Mouse (Mus musculus) heart, postnatal 0 days (tissue): Measurements from ENCODE around the gene Fam161b. TPM values are rescaled to one million over a fixed set of nuclear protein-coding genes. Genes with fewer than 3 reads are reported as not detected.
A peak's percentile ranks its signal among the peaks of the same experiment; 100 is the strongest.
"Not testable (repeated sequence)": the region's sequence is repeated elsewhere in the genome, so short reads cannot be mapped to it uniquely, and the experiment has no call there.

ENCODE experiments used
- ATAC-seq: fragments of 200-750 bp; cut with Nextera tagmentation; 2 replicates; pipeline ENCODE4 v1.8.0; 2017; ENCODE audit warnings: low read depth, moderate number of reproducible peaks, moderate library complexity; ENCODE audit not compliant: insufficient read depth
- DNase-seq: peaks from one replicate; pipeline ENCODE4 v3.0.0-alpha.2; 2016; ENCODE audit warnings: low spot score
- H3K27ac ChIP-seq: fragments of 300-500 bp; sonication (generic); 2 replicates; pipeline ENCODE4 v1.5.1; 2014; ENCODE audit warnings: low read depth, mild to moderate bottlenecking
- H3K27me3 ChIP-seq: fragments of 300-500 bp; sonication (generic); 2 replicates; pipeline ENCODE4 v1.6.1; 2014; ENCODE audit warnings: low read length, mixed read lengths; ENCODE audit not compliant: control insufficient read depth, insufficient read depth
- H3K36me3 ChIP-seq: fragments of 300-500 bp; sonication (generic); replicated peaks from 2 replicates; pipeline ENCODE4 v1.6.1; 2014; ENCODE audit warnings: low read length, mixed read lengths; ENCODE audit not compliant: control insufficient read depth, insufficient read depth
- H3K4me1 ChIP-seq: fragments of 300-500 bp; sonication (generic); 2 replicates; pipeline ENCODE4 v1.6.1; 2014; ENCODE audit warnings: antibody characterized with exemption; ENCODE audit not compliant: control insufficient read depth, insufficient read depth
- H3K4me2 ChIP-seq: fragments of 300-500 bp; sonication (generic); 2 replicates; pipeline ENCODE4 v1.6.1; 2014; ENCODE audit warnings: low read depth, mild to moderate bottlenecking, low read length, moderate library complexity
- H3K4me3 ChIP-seq: fragments of 300-500 bp; sonication (generic); 2 replicates; pipeline ENCODE4 v1.5.1; 2014; ENCODE audit warnings: low read depth, low read length
- H3K9ac ChIP-seq: fragments of 300-500 bp; sonication (generic); replicated peaks from 2 replicates; pipeline ENCODE4 v1.6.1; 2014; ENCODE audit warnings: low read depth, low read length, mixed read lengths
- H3K9me3 ChIP-seq: fragments of 300-500 bp; sonication (generic); replicated peaks from 2 replicates; pipeline ENCODE4 v1.6.1; 2016; ENCODE audit warnings: low read length; ENCODE audit not compliant: control insufficient read depth
- CTCF ChIP-seq: IDR thresholded peaks from 2 replicates; pipeline ENCODE4 v1.5.1; 2016; ENCODE audit warnings: antibody characterized with exemption, control low read depth, low read depth
- EP300 ChIP-seq: IDR thresholded peaks from 2 replicates; pipeline ENCODE4 v1.6.1; 2016; ENCODE audit warnings: antibody characterized with exemption, low read depth
- WGBS: fragments of 180-500 bp; shearing (Covaris S2); extraction: QIAGEN DNeasy Blood & Tissue Kit; methylation state at CpG from one replicate; pipeline ENCODE4 v1.1.7; 2014; 5-methylcytosine and 5-hydroxymethylcytosine counted together
- polyA plus RNA-seq: library from polyadenylated mRNA; unstranded; fragments of >200 nt; fragmentation: Nextera tagmentation; extraction: Ambion mirVana; gene quantifications from 2 replicates; pipeline ENCODE4 v1.2.1, GENCODE M21; 2015
- total RNA-seq: library from RNA; depleted of rRNA; stranded (reverse); fragments of >200 nt; gene quantifications from 2 replicates; pipeline ENCODE4 v1.2.3, GENCODE M21; 2014; ENCODE audit warnings: low replicate concordance

The Fam161b gene
- total and polyA plus RNA-seq, 2 experiments from 2014 or later: 4.0 to 5.6 TPM

GRCm38 (mm10) chr12:84373831-84374481, 12.3 kb upstream of the Fam161b start:
- DNase-seq (no peak), ATAC-seq (peak; percentile 72)
- Histone ChIP-seq H3K4me3 (no peak overlapping the region), H3K36me3 (peaks cover 92% of the 10 kb centered on the region), H3K9me3 (no peaks in the 10 kb centered on the region), H3K27me3 (no peaks in the 10 kb centered on the region), H3K4me1 (no peaks in the 10 kb centered on the region), H3K4me2 (no peak overlapping the region), H3K27ac (peak overlapping the region; percentile 73), H3K9ac (no peak overlapping the region; the same call in 1 of the 2 replicates)
- WGBS: 31% methylated on average over 6 of the region's 6 CpGs
- TF ChIP-seq CTCF (no peak), EP300 (no peak)

- no peaks in the 10 kb centered on the region for H3K27me3 ChIP-seq
- no peaks in the 10 kb centered on the region for H3K4me1 ChIP-seq
- H3K9me3 ChIP-seq: no peaks in the 10 kb centered on the region
- 59% methylated on average over 5 of the region's 5 CpGs for WGBS
- ATAC-seq (no peak), DNase-seq (no peak)
- no peak overlapping the region for H3K9ac ChIP-seq
- no peak overlapping the region for H3K27ac ChIP-seq
- H3K4me2 ChIP-seq: no peak overlapping the region
- no peak overlapping the region for H3K4me3 ChIP-seq
- TF ChIP-seq EP300 (no peak), CTCF (no peak)
- H3K36me3 ChIP-seq: peaks cover 89% of the 10 kb centered on the region
Observed at GRCm38 (mm10) chr12:84371647-84372046, 10.0 kb upstream of the Fam161b start.

GRCm38 (mm10) chr12:84366971-84367370, 5.3 kb upstream of the Fam161b start:
- 68% methylated on average over 9 of the region's 9 CpGs for WGBS
- Histone ChIP-seq H3K4me2 (no peak overlapping the region), H3K36me3 (peaks cover 51% of the 10 kb centered on the region), H3K27me3 (no peaks in the 10 kb centered on the region), H3K9me3 (no peaks in the 10 kb centered on the region), H3K4me3 (no peak overlapping the region), H3K4me1 (peaks cover 24% of the 10 kb centered on the region), H3K27ac (no peak overlapping the region), H3K9ac (no peak overlapping the region)
- DNase-seq (no peak), ATAC-seq (no peak)
- no peak for TF ChIP-seq EP300
- TF ChIP-seq CTCF: no peak

GRCm38 (mm10) chr12:84365137-84365536, 3.5 kb upstream of the Fam161b start:
- no peak for TF ChIP-seq CTCF
- TF ChIP-seq EP300: no peak
- WGBS: 89% methylated on average over 6 of the region's 6 CpGs
- Histone ChIP-seq H3K9ac (no peak overlapping the region), H3K4me3 (no peak overlapping the region), H3K27me3 (no peaks in the 10 kb centered on the region), H3K4me1 (peaks cover 30% of the 10 kb centered on the region), H3K36me3 (peaks cover 33% of the 10 kb centered on the region), H3K4me2 (no peak overlapping the region), H3K27ac (no peak overlapping the region), H3K9me3 (no peaks in the 10 kb centered on the region)
- ATAC-seq: no peak
- DNase-seq: no peak

- Histone ChIP-seq H3K27me3 (no peaks in the 10 kb centered on the region), H3K4me3 (no peak overlapping the region), H3K36me3 (peaks cover 24% of the 10 kb centered on the region), H3K27ac (no peak overlapping the region; the same call in 1 of the 2 replicates), H3K4me2 (0 out of 2 replicates have a peak overlapping the region, but pooled peaks have one; percentile 24), H3K9me3 (no peaks in the 10 kb centered on the region), H3K4me1 (peaks cover 30% of the 10 kb centered on the region), H3K9ac (no peak overlapping the region)
- TF ChIP-seq CTCF: no peak
- no peak for TF ChIP-seq EP300
- 61% methylated on average over 9 of the region's 9 CpGs for WGBS
- DNase-seq (no peak), ATAC-seq (no peak)
Observed at GRCm38 (mm10) chr12:84364291-84364690, 2.7 kb upstream of the Fam161b start.

- no peak for TF ChIP-seq CTCF
- H3K27me3 ChIP-seq: no peaks in the 10 kb centered on the region
- peak overlapping the region; percentile 75 for H3K4me3 ChIP-seq
- H3K27ac ChIP-seq: no peak overlapping the region
- H3K9ac ChIP-seq: no peak overlapping the region
- no peaks in the 10 kb centered on the region for H3K9me3 ChIP-seq
- no peak for ATAC-seq
- H3K4me1 ChIP-seq: peaks cover 30% of the 10 kb centered on the region
- peak overlapping the region; percentile 90 for H3K4me2 ChIP-seq
- 27% methylated on average over 2 of the region's 2 CpGs for WGBS
- peaks cover 11% of the 10 kb centered on the region; the same call in 1 of the 2 replicates for H3K36me3 ChIP-seq
- no peak for DNase-seq
Observed at GRCm38 (mm10) chr12:84362872-84363271, 1.2 kb upstream of the Fam161b start.

- not testable (repeated sequence) for ATAC-seq, H3K4me3 ChIP-seq, DNase-seq, H3K27ac ChIP-seq, H3K9ac ChIP-seq, H3K9me3 ChIP-seq, H3K4me2 ChIP-seq, H3K27me3 ChIP-seq
- Histone ChIP-seq H3K4me1 (peaks cover 21% of the 10 kb centered on the region), H3K36me3 (peaks cover 35% of the 10 kb centered on the region)
- 63% methylated on average over 2 of the region's 2 CpGs for WGBS
Observed at GRCm38 (mm10) chr12:84358699-84359098, 2.9 kb downstream of the Fam161b start.
